Mouse (Mus musculus) intestine, postnatal 0 days (tissue): ENCODE data around the gene Ros1. TPM values are rescaled to one million over a fixed set of nuclear protein-coding genes. Genes with fewer than 3 reads are reported as not detected.
A peak's percentile ranks its signal among the peaks of the same experiment; 100 is the strongest.

Source experiments
- ATAC-seq: fragments of 200-750 bp; cut with Nextera tagmentation; 2 replicates; pipeline ENCODE4 v1.8.0; 2017; ENCODE audit warnings: mild to moderate bottlenecking, moderate TSS enrichment, moderate library complexity
- H3K27ac ChIP-seq: fragments of 300-500 bp; sonication (generic); 2 replicates; pipeline ENCODE4 v1.5.1; 2014; ENCODE audit warnings: mild to moderate bottlenecking, low read depth, low read length, moderate library complexity
- H3K27me3 ChIP-seq: fragments of 300-500 bp; sonication (generic); replicated peaks from 2 replicates; pipeline ENCODE4 v1.6.1; 2014; ENCODE audit warnings: low read length, mixed read lengths; ENCODE audit not compliant: control insufficient read depth, insufficient read depth
- H3K36me3 ChIP-seq: fragments of 300-500 bp; sonication (generic); 2 replicates; pipeline ENCODE4 v1.6.1; 2014; ENCODE audit warnings: mild to moderate bottlenecking, moderate library complexity; ENCODE audit not compliant: control insufficient read depth, insufficient read depth
- H3K4me1 ChIP-seq: fragments of 300-500 bp; sonication (generic); replicated peaks from 2 replicates; pipeline ENCODE4 v1.6.1; 2014; ENCODE audit warnings: antibody characterized with exemption, low read length, mixed read lengths; ENCODE audit not compliant: control insufficient read depth, insufficient read depth
- H3K4me2 ChIP-seq: fragments of 300-500 bp; sonication (generic); replicated peaks from 2 replicates; pipeline ENCODE4 v1.6.1; 2014; ENCODE audit warnings: low read depth, mild to moderate bottlenecking, moderate library complexity
- H3K4me3 ChIP-seq: fragments of 300-500 bp; sonication (generic); 2 replicates; pipeline ENCODE4 v1.5.1; 2014; ENCODE audit warnings: low read depth, low read length
- H3K9ac ChIP-seq: fragments of 300-500 bp; sonication (generic); 2 replicates; pipeline ENCODE4 v1.6.1; 2014; ENCODE audit warnings: mild to moderate bottlenecking, low read depth, low read length
- H3K9me3 ChIP-seq: fragments of 300-500 bp; sonication (generic); 2 replicates; pipeline ENCODE4 v1.6.1; 2016; ENCODE audit warnings: mixed run types; ENCODE audit not compliant: control insufficient read depth
- CTCF ChIP-seq: sonication (generic); IDR thresholded peaks from 2 replicates; pipeline ENCODE4 v1.5.1; 2016; ENCODE audit warnings: low read depth, mild to moderate bottlenecking, control low read depth, antibody characterized with exemption, moderate library complexity
- WGBS: fragments of 180-500 bp; shearing (Covaris S2); extraction: QIAGEN DNeasy Blood & Tissue Kit; methylation state at CpG from one replicate; pipeline ENCODE4 v1.1.7; 2014; 5-methylcytosine and 5-hydroxymethylcytosine counted together
- polyA plus RNA-seq: library from polyadenylated mRNA; unstranded; fragments of >200 nt; fragmentation: Nextera tagmentation; extraction: Ambion mirVana; gene quantifications from 2 replicates; pipeline ENCODE4 v1.2.1, GENCODE M21; 2015

Gene Ros1
- polyA plus RNA-seq, 1 experiment from 2014 or later: 7.8 TPM

- no peak overlapping the region for H3K27ac ChIP-seq
- H3K4me2 ChIP-seq: no peak overlapping the region
- no peaks in the 10 kb centered on the region for H3K4me1 ChIP-seq
- no peak overlapping the region for H3K4me3 ChIP-seq
- H3K9me3 ChIP-seq: no peaks in the 10 kb centered on the region
- peak; percentile 64 for ATAC-seq
- no peaks in the 10 kb centered on the region for H3K27me3 ChIP-seq
- H3K9ac ChIP-seq: no peak overlapping the region
- 21% methylated on average over 7 of the region's 7 CpGs for WGBS
- H3K36me3 ChIP-seq: no peaks in the 10 kb centered on the region
- TF ChIP-seq CTCF: peak; percentile 93
Measured at GRCm38 (mm10) chr10:52216797-52217563, 21.9 kb upstream of the Ros1 start.

DNA sequence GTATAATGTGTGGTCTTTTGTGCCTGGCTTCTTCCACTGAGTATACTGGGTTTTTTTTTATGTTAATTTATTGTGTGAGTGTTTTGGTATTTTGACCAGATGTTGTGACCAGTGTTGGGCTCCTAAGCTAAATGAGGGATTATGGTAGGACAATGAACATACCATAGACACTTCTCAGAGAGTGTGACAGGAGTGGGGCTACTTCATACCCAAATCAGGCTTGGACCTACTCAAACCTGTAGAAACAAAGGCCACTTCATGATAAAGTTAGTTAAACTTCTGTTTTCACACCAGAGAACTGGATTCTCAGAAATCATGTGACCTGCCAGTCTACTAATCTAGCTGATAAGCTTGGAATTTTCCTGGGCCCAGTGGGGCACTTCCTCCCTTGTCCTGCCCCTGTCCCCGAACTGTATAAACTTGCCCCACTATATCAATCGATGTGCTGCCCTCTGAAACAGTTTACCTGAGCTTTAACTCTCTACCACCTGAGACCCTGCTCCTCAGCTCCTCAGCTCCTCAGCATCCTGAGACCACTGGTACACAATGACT, 20.3 kb upstream of the Ros1 start:
- H3K4me1 ChIP-seq: no peaks in the 10 kb centered on the region
- 31% methylated on average over 2 of the region's 2 CpGs for WGBS
- H3K4me2 ChIP-seq: no peak overlapping the region
- ATAC-seq: 0 out of 2 replicates have a peak, but pooled peaks have one; percentile 56
- H3K9me3 ChIP-seq: no peaks in the 10 kb centered on the region
- H3K36me3 ChIP-seq: no peaks in the 10 kb centered on the region
- no peak for TF ChIP-seq CTCF
- H3K27me3 ChIP-seq: no peaks in the 10 kb centered on the region
- H3K9ac ChIP-seq: no peak overlapping the region
- no peak overlapping the region for H3K4me3 ChIP-seq
- no peak overlapping the region for H3K27ac ChIP-seq

- no peak overlapping the region for H3K27ac ChIP-seq
- no peaks in the 10 kb centered on the region for H3K36me3 ChIP-seq
- 72% methylated on average over 2 of the region's 2 CpGs for WGBS
- H3K9me3 ChIP-seq: no peaks in the 10 kb centered on the region
- TF ChIP-seq CTCF: no peak
- H3K9ac ChIP-seq: no peak overlapping the region
- H3K4me1 ChIP-seq: no peaks in the 10 kb centered on the region
- H3K27me3 ChIP-seq: no peaks in the 10 kb centered on the region
- no peak overlapping the region for H3K4me3 ChIP-seq
- ATAC-seq: no peak
- H3K4me2 ChIP-seq: no peak overlapping the region
Measured at GRCm38 (mm10) chr10:52204006-52204405, 9.0 kb upstream of the Ros1 start.

DNA sequence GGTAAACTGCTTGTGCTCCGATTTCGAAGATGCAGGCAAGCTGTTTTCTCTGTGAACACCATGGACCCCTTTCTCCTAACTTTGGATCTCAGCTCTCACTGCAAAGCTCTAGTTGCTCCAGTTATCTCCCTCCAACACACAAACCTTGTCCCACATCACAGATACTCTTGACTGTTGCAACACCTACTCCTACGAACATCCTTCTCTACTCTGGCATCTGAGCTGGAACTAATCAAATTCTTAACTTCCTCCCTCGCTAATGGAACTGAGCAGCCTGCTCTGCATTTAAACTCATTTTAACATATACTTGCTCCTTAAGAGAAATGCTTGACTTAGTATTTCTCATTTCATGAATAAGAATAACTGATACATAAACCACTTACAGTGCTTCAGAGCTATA, 9.1 kb downstream of the Ros1 start:
- H3K9ac ChIP-seq: no peak overlapping the region
- no peaks in the 10 kb centered on the region for H3K27me3 ChIP-seq
- no peaks in the 10 kb centered on the region for H3K36me3 ChIP-seq
- TF ChIP-seq CTCF: no peak
- 78% methylated on average over 4 of the region's 4 CpGs for WGBS
- no peak overlapping the region for H3K4me2 ChIP-seq
- H3K9me3 ChIP-seq: no peaks in the 10 kb centered on the region
- H3K4me1 ChIP-seq: no peaks in the 10 kb centered on the region
- no peak overlapping the region for H3K27ac ChIP-seq
- no peak for ATAC-seq
- no peak overlapping the region for H3K4me3 ChIP-seq

DNA sequence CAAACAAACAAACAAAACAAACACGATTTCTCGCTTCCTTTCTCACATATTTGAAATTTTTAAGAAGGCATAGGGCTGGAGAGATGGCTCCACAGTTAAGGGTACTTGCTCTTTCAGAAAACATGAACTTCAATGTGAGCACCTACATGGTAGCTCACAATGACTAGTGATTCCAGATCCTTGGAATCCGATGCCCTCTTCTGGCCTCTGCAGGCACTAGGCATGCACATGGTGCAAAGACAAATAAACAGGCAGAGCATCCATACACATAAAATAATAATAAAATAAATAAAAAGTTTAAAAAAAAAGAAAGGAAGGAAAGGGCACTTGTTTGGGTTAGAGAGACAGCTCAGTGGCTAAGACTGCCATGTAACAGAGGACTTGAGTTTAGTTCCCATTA, 12.2 kb downstream of the Ros1 start:
- Histone ChIP-seq H3K4me3 (no peak overlapping the region), H3K27ac (no peak overlapping the region), H3K9ac (no peak overlapping the region), H3K4me2 (no peak overlapping the region), H3K9me3 (no peaks in the 10 kb centered on the region), H3K27me3 (no peaks in the 10 kb centered on the region), H3K36me3 (no peaks in the 10 kb centered on the region), H3K4me1 (0 out of 2 replicates have a peak, but pooled peaks cover 3% of the 10 kb centered on the region)
- WGBS: 85% methylated on average over 3 of the region's 3 CpGs
- TF ChIP-seq CTCF: peak; percentile 58
- ATAC-seq: no peak

GRCm38 (mm10) chr10:52174376-52174775, 20.7 kb downstream of the Ros1 start:
- Histone ChIP-seq H3K9me3 (no peaks in the 10 kb centered on the region), H3K36me3 (no peaks in the 10 kb centered on the region), H3K27me3 (no peaks in the 10 kb centered on the region), H3K27ac (no peak overlapping the region), H3K4me3 (no peak overlapping the region), H3K4me2 (no peak overlapping the region), H3K9ac (no peak overlapping the region), H3K4me1 (0 out of 2 replicates have a peak, but pooled peaks cover 2% of the 10 kb centered on the region)
- peak; percentile 76 for ATAC-seq
- WGBS: 18% methylated on average over 4 of the region's 4 CpGs
- TF ChIP-seq CTCF: peak; percentile 57
